ENCODE assay signal across 8 mouse cellular contexts in the genomic region with DNA sequence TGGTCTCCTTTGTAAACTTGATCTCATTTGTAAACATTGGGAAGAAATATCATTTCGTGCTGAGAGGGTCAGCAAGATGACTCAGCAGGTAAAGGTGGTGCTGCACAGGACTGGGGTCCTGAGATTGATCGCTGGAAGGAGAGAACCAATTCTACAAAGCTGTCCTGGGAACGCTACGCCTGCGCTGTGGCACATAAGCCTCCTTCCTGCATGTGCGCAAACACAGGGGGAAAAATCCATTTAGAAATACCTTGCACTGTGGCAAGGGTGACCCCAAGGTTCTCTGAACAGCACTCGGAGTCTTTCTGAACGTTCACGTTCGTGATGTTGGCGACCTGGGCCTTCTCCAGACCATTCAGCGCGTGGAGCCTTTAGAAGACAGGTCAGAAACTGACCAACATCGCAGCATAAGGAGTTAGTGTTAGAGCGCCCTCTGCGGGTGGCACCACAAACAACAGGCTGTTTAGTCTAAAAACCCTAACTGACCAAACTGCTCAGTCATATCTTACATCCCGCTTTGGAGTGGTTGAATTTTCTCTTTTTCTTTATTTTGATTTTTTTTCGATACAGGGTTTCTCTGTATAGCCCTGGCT. TPM values are rescaled to one million over a fixed set of nuclear protein-coding genes. Genes with fewer than 3 reads are reported as not detected.
DNase-seq lines count a peak whose midpoint lies in the region; ATAC-seq and TF ChIP-seq lines count a peak whose summit lies in the region.

No protein-coding gene starts in this region.

- peaks cover 7% of the 10 kb centered on the region for H3K4me1 ChIP-seq in bone marrow macrophage, adult 2 months (ENCODE audit: control insufficient read depth, insufficient read depth, low read length)
- H3K4me1 ChIP-seq in embryonic fibroblast, embryonic 13.5 days (ENCODE audit: control insufficient read depth, insufficient read depth, low read length), result 0 out of 2 replicates have a peak, but pooled peaks cover 7% of the 10 kb centered on the region
- no peaks in the 10 kb centered on the region for H3K4me1 ChIP-seq in heart, embryonic 11.5 days (ENCODE audit: control insufficient read depth, insufficient read depth, low read length)
- H3K4me1 ChIP-seq in kidney, embryonic 16.5 days (ENCODE audit: insufficient read depth, low read length), result peaks cover 4% of the 10 kb centered on the region; the same call in 1 of the 2 replicates
- H3K4me1 ChIP-seq in liver, adult 2 months (ENCODE audit: control insufficient read depth, insufficient read depth, low read length), result peaks cover 14% of the 10 kb centered on the region
- peaks cover under 1% of the 10 kb centered on the region for H3K4me1 ChIP-seq in stomach, embryonic 14.5 days (ENCODE audit: control insufficient read depth, insufficient read depth, low read length)

- H3K9me3 ChIP-seq in heart, embryonic 11.5 days (replicated peaks; ENCODE audit: control insufficient read depth, low read length), result no peaks in the 10 kb centered on the region
- no peaks in the 10 kb centered on the region for H3K9me3 ChIP-seq in kidney, embryonic 16.5 days (ENCODE audit: low read length)
- no peaks in the 10 kb centered on the region for H3K9me3 ChIP-seq in stomach, embryonic 14.5 days (ENCODE audit: control insufficient read depth, low read depth, low read length)

- no peak overlapping the region for H3K9ac ChIP-seq in heart, embryonic 11.5 days (ENCODE audit: low read depth, low read length)
- no peak overlapping the region for H3K9ac ChIP-seq in kidney, embryonic 16.5 days (replicated peaks; ENCODE audit: low read length)
- peak overlapping the region; percentile 43; the same call in 1 of the 2 replicates for H3K9ac ChIP-seq in liver, adult 2 months (ENCODE audit: low read depth, low read length)
- no peak overlapping the region for H3K9ac ChIP-seq in stomach, embryonic 14.5 days (replicated peaks; ENCODE audit: low read depth, low read length)

- H3K79me2 ChIP-seq in liver, adult 2 months (ENCODE audit: control insufficient read depth, insufficient read depth, low read length), result 0 out of 2 replicates have a peak, but pooled peaks cover 3% of the 10 kb centered on the region

- no peak overlapping the region for H3K4me3 ChIP-seq in bone marrow macrophage, adult 2 months (ENCODE audit: insufficient read depth, low read length)
- no peak overlapping the region for H3K4me3 ChIP-seq in embryonic fibroblast, embryonic 13.5 days (ENCODE audit: insufficient read depth, low read length)
- H3K4me3 ChIP-seq in heart, embryonic 11.5 days (ENCODE audit: low read depth, low read length), result no peak overlapping the region
- H3K4me3 ChIP-seq in kidney, embryonic 16.5 days (ENCODE audit: low read length), result no peak overlapping the region
- no peak overlapping the region for H3K4me3 ChIP-seq in liver, adult 2 months (ENCODE audit: insufficient read depth, low read depth, low read length)
- H3K4me3 ChIP-seq in stomach, embryonic 14.5 days (ENCODE audit: low read depth, low read length), result no peak overlapping the region

- no peaks in the 10 kb centered on the region for H3K36me3 ChIP-seq in heart, embryonic 11.5 days (ENCODE audit: control insufficient read depth, insufficient read depth, low read length)
- H3K36me3 ChIP-seq in kidney, embryonic 16.5 days (ENCODE audit: insufficient read depth, low read length), result no peaks in the 10 kb centered on the region
- no peaks in the 10 kb centered on the region for H3K36me3 ChIP-seq in liver, adult 2 months (ENCODE audit: control insufficient read depth, insufficient read depth, low read length)
- no peaks in the 10 kb centered on the region for H3K36me3 ChIP-seq in stomach, embryonic 14.5 days (ENCODE audit: control insufficient read depth, insufficient read depth, low read length)

- no peak for ATAC-seq in heart, embryonic 11.5 days (replicated peaks; ENCODE audit: insufficient number of reproducible peaks, low FRiP score, low TSS enrichment)
- ATAC-seq in kidney, embryonic 16.5 days (ENCODE audit: low FRiP score, low TSS enrichment), result peak; percentile 78
- 0 out of 2 replicates have a peak, but pooled peaks have one; percentile 17 for ATAC-seq in stomach, embryonic 14.5 days (ENCODE audit: insufficient number of reproducible peaks, insufficient read depth, low FRiP score, low read depth)

- H3K27ac ChIP-seq in bone marrow macrophage, adult 2 months (ENCODE audit: insufficient read depth, low read depth, low read length), result no peak overlapping the region
- no peak overlapping the region for H3K27ac ChIP-seq in embryonic fibroblast, embryonic 13.5 days (ENCODE audit: insufficient read depth, low read length)
- H3K27ac ChIP-seq in heart, embryonic 11.5 days (ENCODE audit: low read depth, low read length), result no peak overlapping the region
- no peak overlapping the region for H3K27ac ChIP-seq in kidney, embryonic 16.5 days (ENCODE audit: low read length)
- no peak overlapping the region for H3K27ac ChIP-seq in liver, adult 2 months (replicated peaks; ENCODE audit: insufficient read depth, low read depth, low read length)
- peak overlapping the region; percentile 40; the same call in 1 of the 2 replicates for H3K27ac ChIP-seq in stomach, embryonic 14.5 days (ENCODE audit: low read length)

- peak; percentile 65 for DNase-seq in CD4-positive helper T cell, adult 2 months (ENCODE audit: low read depth, low spot score)
- DNase-seq in liver, adult 2 months (ENCODE audit: extremely low read depth, low read depth, low spot score), result peak; percentile 72
- DNase-seq in natural killer cell, adult 2 months (ENCODE audit: low spot score in 2 of 2), result peak; percentile 74 to 78

- H3K27me3 ChIP-seq in heart, embryonic 11.5 days (ENCODE audit: control insufficient read depth, insufficient read depth, low read length), result no peaks in the 10 kb centered on the region
- no peaks in the 10 kb centered on the region for H3K27me3 ChIP-seq in kidney, embryonic 16.5 days (ENCODE audit: insufficient read depth, low read length)
- no peaks in the 10 kb centered on the region for H3K27me3 ChIP-seq in liver, adult 2 months (ENCODE audit: control insufficient read depth, insufficient read depth, low read length)
- H3K27me3 ChIP-seq in stomach, embryonic 14.5 days (ENCODE audit: control insufficient read depth, insufficient read depth, low read length), result no peaks in the 10 kb centered on the region

- TF ChIP-seq POLR2A in bone marrow macrophage, adult 2 months (IDR thresholded peaks at IDR 0.05; ENCODE audit: borderline replicate concordance, low read depth, low read length), result no peak
- no peak for TF ChIP-seq POLR2A in embryonic fibroblast, embryonic 13.5 days (IDR thresholded peaks at IDR 0.05; ENCODE audit: low read depth, low read length)
- TF ChIP-seq POLR2A in liver, adult 2 months (IDR thresholded peaks at IDR 0.05; ENCODE audit: extremely low read depth, insufficient read depth, low read length), result no peak

- 30% methylated on average over 18 of the region's 18 CpGs for WGBS in heart, embryonic 11.5 days (ENCODE audit: insufficient replicate concordance)
- WGBS in kidney, embryonic 16.5 days, result 31% methylated on average over 18 of the region's 18 CpGs
- 24% methylated on average over 18 of the region's 18 CpGs for WGBS in liver, adult 2 months
- WGBS in stomach, embryonic 14.5 days, result 26% methylated on average over 18 of the region's 18 CpGs

- peak; percentile 61 for TF ChIP-seq CTCF in bone marrow macrophage, adult 2 months (IDR thresholded peaks at IDR 0.05; ENCODE audit: low read depth, low read length)
- TF ChIP-seq CTCF in embryonic fibroblast, embryonic 13.5 days (IDR thresholded peaks at IDR 0.05; ENCODE audit: borderline replicate concordance, insufficient read depth, low read length), result peak; percentile 72; the same call in 1 of the 2 replicates
- peak; percentile 83 for TF ChIP-seq CTCF in liver, adult 2 months (IDR thresholded peaks at IDR 0.05; ENCODE audit: low read depth, low read length)

- H3K4me2 ChIP-seq in heart, embryonic 11.5 days, result peak overlapping the region; percentile 14; the same call in 1 of the 2 replicates
- no peak overlapping the region for H3K4me2 ChIP-seq in kidney, embryonic 16.5 days (replicated peaks; ENCODE audit: low read depth, low read length)
- no peak overlapping the region for H3K4me2 ChIP-seq in stomach, embryonic 14.5 days (replicated peaks; ENCODE audit: low read depth, low read length)

RNA-seq across cellular contexts. Expression of a gene that starts 40.0 kb away (rescaled TPM):
- polyA plus RNA-seq in bone marrow macrophage, adult 2 months (2012; ENCODE audit: insufficient read depth, insufficient read length, missing spikeins), result 59.8 and 65.1 TPM in 2 replicates
- polyA plus RNA-seq in embryonic fibroblast, embryonic 13.5 days (2011; ENCODE audit: insufficient read length, low read depth, missing spikeins), result 18.0 and 20.5 TPM in 2 replicates
- 18.3 and 23.9 TPM in 2 replicates for polyA plus RNA-seq in heart, embryonic 11.5 days (2014; fragmentation: Nextera tagmentation; extraction: Ambion mirVana)
- 14.8 and 15.2 TPM in 2 replicates for polyA plus RNA-seq in kidney, embryonic 16.5 days (2015; fragmentation: Nextera tagmentation; extraction: Ambion mirVana)
- 13.4 and 18.7 TPM in 2 replicates for total RNA-seq in liver, adult 2 months (2014; rRNA removed)
- 20.0 and 22.2 TPM in 2 replicates for polyA plus RNA-seq in liver, adult 2 months (2012; rRNA removed)
- 19.4 and 20.7 TPM in 2 replicates for polyA plus RNA-seq in stomach, embryonic 14.5 days (2014; fragmentation: Nextera tagmentation; extraction: Ambion mirVana)
